Mouse (Mus musculus): ENCODE measurements at regions not wholly inside any gene's neighbourhood (a gene's known extent, or its start where the extent isn't known, plus 50 kb on each side); places are given as distances from the start of the nearest gene placed in this dataset.

DNA sequence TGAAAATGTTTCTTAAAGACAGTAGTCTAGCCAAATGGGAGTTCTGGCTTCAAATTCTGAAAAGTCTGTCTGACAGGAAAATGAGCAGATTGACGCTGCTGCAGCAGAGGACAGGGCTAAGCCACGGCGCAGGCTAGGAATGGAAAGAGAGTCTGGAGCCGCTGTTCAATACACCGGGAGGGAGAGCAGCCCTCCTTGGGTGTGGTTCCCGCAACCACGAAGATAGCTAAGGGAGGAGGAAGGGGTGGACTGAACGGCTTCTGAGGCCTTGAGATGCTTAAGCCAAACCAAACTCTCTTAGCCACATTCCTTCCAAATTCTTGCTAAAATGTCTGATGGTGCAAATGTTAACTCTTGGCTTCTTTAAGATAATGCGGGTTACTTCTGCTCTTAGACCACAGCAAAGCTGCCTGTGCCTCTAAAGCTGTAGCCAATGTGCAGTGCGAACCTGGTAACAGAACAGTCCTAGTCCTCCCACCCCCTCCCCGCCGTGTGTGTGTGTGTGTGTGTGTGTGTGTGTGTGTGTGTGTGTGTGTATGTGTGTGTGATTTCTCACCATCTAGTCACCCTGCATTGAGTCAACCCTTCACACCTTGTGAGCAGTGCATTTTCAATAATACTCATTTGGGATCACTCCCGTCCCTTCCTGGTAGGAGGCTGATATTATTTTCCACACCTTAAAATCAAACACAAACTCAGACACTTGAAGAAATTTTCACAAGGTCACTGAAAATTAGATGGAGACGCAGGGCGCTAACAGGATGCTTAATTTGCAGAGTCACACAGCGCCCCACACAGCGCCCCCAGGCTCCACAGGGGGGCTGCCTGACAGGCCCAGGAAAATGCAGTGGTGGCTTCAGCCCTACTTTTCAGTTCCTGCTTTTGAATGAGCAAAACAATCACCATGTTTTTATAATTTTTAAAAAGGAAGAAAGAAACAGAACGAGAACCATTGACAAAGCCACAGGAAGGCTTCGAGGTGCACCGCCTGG lies 73.2 kb upstream of the Arg1 start:
- Histone ChIP-seq H3K4me3 (ENCODE audit: insufficient read depth, low read depth, low read length) (no peak overlapping the region), H3K27ac (replicated peaks; ENCODE audit: low read depth, low read length) (no peak overlapping the region), H3K4me1 (ENCODE audit: control insufficient read depth, insufficient read depth, insufficient read length, low read length) (no peaks in the 10 kb centered on the region)

GRCm38 (mm10) chr10:24999807-25000206 lies 72.5 kb upstream of the Arg1 start:
- Histone ChIP-seq H3K4me3 (ENCODE audit: insufficient read depth, low read depth, low read length) (no peak overlapping the region), H3K27ac (replicated peaks; ENCODE audit: low read depth, low read length) (no peak overlapping the region), H3K4me1 (ENCODE audit: control insufficient read depth, insufficient read depth, insufficient read length, low read length) (no peaks in the 10 kb centered on the region)

DNA sequence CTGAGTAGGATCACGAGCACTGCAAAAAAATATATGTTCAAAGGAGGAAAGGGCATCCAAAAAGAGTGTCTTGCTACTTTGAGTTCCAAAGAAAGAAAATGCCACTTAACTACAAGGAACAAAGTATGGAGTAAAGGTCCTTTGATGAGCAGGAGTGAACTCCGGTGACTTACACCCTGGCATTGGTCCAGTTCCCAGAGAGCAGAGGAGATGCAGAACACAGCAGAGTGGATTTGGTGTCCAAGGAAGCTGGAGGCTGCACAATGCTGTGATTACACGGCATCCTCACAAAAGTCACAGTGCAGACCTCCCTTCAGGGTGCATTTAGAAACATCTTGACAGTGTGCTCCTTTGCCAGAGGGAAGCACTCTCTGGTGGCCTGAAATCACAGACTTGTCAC lies 70.4 kb upstream of the Arg1 start:
- H3K4me3 ChIP-seq (ENCODE audit: insufficient read depth, low read depth, low read length): no peak overlapping the region
- no peaks in the 10 kb centered on the region for H3K4me1 ChIP-seq (ENCODE audit: control insufficient read depth, insufficient read depth, insufficient read length, low read length)
- H3K27ac ChIP-seq (replicated peaks; ENCODE audit: low read depth, low read length): no peak overlapping the region

DNA sequence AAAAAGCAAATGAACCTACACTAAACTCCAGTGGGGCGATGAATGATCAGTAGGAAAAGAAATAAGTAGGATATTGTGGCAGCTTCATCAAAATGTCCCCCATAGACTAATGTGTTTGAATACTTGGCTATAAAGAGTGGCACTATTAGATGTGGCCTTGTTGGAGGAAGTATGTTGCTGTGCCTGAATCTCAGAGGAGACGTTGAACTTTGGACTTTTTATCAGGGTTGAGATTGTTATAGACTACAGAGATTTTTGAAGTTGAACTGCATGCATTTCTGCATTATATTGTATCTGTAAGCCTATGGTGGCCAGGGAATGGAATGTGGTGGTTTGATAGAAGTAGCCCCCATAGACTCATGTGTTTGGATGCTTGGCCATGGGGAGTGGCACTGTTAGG lies 68.5 kb upstream of the Arg1 start:
- Histone ChIP-seq H3K4me3 (ENCODE audit: insufficient read depth, low read depth, low read length) (no peak overlapping the region), H3K4me1 (ENCODE audit: control insufficient read depth, insufficient read depth, insufficient read length, low read length) (no peaks in the 10 kb centered on the region), H3K27ac (replicated peaks; ENCODE audit: low read depth, low read length) (no peak overlapping the region)

GRCm38 (mm10) chr10:24989965-24990653 lies 62.8 kb upstream of the Arg1 start:
- H3K4me1 ChIP-seq (ENCODE audit: control insufficient read depth, insufficient read depth, insufficient read length, low read length): peaks cover 2% of the 10 kb centered on the region
- no peak overlapping the region for H3K27ac ChIP-seq (replicated peaks; ENCODE audit: low read depth, low read length)
- no peak overlapping the region for H3K4me3 ChIP-seq (ENCODE audit: insufficient read depth, low read depth, low read length)

- Histone ChIP-seq H3K27ac (replicated peaks; ENCODE audit: low read depth, low read length) (no peak overlapping the region), H3K4me3 (ENCODE audit: insufficient read depth, low read depth, low read length) (no peak overlapping the region), H3K4me1 (ENCODE audit: control insufficient read depth, insufficient read depth, insufficient read length, low read length) (peaks cover 2% of the 10 kb centered on the region)
Measured at GRCm38 (mm10) chr10:24984801-24985200, 57.5 kb upstream of the Arg1 start.

- Histone ChIP-seq H3K4me1 (ENCODE audit: control insufficient read depth, insufficient read depth, insufficient read length, low read length) (no peaks in the 10 kb centered on the region), H3K4me3 (ENCODE audit: insufficient read depth, low read depth, low read length) (no peak overlapping the region), H3K27ac (replicated peaks; ENCODE audit: low read depth, low read length) (no peak overlapping the region)
Measured at GRCm38 (mm10) chr10:24981763-24982162, 54.5 kb upstream of the Arg1 start.
